Mouse (Mus musculus) cortical plate, adult 2 months (tissue): ENCODE results near the gene Scel. TPM values are rescaled to one million over a fixed set of nuclear protein-coding genes. Genes with fewer than 3 reads are reported as not detected.

Experiments
- H3K27ac ChIP-seq: fragments of 200-500 bp; 2 replicates; pipeline ENCODE4 v1.5.1; 2012; ENCODE audit warnings: low read length, control low read depth, inconsistent platforms; ENCODE audit not compliant: insufficient read depth
- H3K4me1 ChIP-seq: fragments of 200-500 bp; 2 replicates; pipeline ENCODE4 v1.6.1; 2011; ENCODE audit warnings: low read length; ENCODE audit not compliant: control insufficient read depth, insufficient read depth
- H3K4me3 ChIP-seq: fragments of 200-500 bp; 2 replicates; pipeline ENCODE4 v1.5.1; 2011; ENCODE audit warnings: mild to moderate bottlenecking, low read length, control low read depth; ENCODE audit not compliant: insufficient read depth
- CTCF ChIP-seq: fragments of 200-500 bp; IDR thresholded peaks from 2 replicates; pipeline ENCODE4 v1.5.1; 2011; ENCODE audit warnings: mild to moderate bottlenecking, control low read depth, low read length; ENCODE audit not compliant: insufficient read depth; ENCODE audit errors: extremely low read depth
- POLR2A ChIP-seq: fragments of 200-500 bp; IDR thresholded peaks from 2 replicates; pipeline ENCODE4 v1.6.1; 2011; ENCODE audit warnings: mild to moderate bottlenecking, low read length, control low read depth; ENCODE audit not compliant: insufficient read depth; ENCODE audit errors: extremely low read depth
- polyA plus RNA-seq: library from polyadenylated mRNA; depleted of rRNA; stranded (reverse); fragments of >200 nt; gene quantifications from 2 replicates; pipeline ENCODE4 v1.2.3, GENCODE M21; 2012

Gene Scel
- polyA plus RNA-seq, 1 experiment, result 2.0 TPM

- no peak for TF ChIP-seq CTCF
- TF ChIP-seq POLR2A, result no peak
- Histone ChIP-seq H3K4me1 (no peaks in the 10 kb centered on the region), H3K27ac (no peak overlapping the region), H3K4me3 (no peak overlapping the region)
These were observed 76.7 kb downstream of the Scel start for GRCm38 (mm10) chr14:103589819-103590218.

GRCm38 (mm10) chr14:103595870-103596269, 82.7 kb downstream of the Scel start:
- H3K27ac ChIP-seq, result no peak overlapping the region
- no peak for TF ChIP-seq POLR2A
- TF ChIP-seq CTCF, result no peak
- H3K4me1 ChIP-seq, result no peaks in the 10 kb centered on the region
- H3K4me3 ChIP-seq, result no peak overlapping the region

DNA sequence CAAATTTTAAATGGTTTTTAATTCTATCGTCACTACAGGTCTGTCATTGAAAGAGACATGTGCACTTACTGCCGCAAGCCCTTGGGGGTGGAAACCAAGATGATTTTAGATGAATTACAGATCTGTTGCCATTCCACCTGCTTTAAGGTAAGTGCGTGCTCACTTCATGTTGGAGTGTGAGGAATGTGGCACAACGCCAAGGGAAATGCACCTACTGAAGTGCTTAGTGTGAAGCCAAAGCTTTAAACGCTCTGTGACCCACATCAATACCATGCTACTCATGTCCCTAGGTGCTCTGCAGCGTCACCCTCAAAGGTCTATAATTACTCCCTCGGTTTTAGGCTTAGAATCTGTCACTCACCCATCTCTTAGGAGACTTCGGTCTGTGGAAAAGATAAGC, 94.9 kb downstream of the Scel start:
- H3K4me3 ChIP-seq, result no peak overlapping the region

DNA sequence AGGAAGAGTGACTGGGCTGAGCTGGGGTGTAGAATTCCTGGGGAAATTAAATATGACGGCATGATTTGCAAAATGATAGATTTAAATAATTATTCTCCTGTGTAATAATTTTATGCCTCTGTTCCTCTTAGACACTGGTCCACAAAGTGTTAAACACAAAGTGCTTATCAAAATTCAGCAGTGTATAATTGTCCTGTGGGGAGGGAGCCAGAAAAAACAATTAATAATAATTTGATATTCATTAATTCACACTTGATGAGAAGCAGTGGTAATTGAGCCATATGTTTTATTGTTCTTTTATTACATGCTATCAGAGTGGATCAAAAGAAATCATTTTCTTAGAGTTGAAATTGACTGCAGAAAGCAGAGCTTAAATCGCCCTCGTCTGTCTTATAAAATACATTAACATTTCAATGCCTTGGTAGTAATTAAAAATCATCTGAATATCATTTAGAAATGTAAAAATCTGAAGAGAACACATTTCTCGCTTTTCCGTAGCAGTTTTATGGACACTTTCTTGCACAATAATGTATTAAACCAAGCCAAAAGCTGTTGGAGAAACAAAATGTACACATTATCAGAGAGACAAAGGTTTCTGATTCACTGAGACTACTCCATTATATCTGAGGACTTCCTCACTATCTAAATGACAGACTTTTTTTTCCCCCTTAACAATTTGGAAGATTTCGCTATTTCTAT, 100.6 kb downstream of the Scel start:
- H3K27ac ChIP-seq, result no peak overlapping the region
- H3K4me3 ChIP-seq, result no peak overlapping the region
- no peaks in the 10 kb centered on the region for H3K4me1 ChIP-seq
- TF ChIP-seq POLR2A (no peak), CTCF (no peak)

More for the DNA sequence above, 94.9 kb downstream of the Scel start:
- TF ChIP-seq CTCF (no peak), POLR2A (no peak)
- Histone ChIP-seq H3K27ac (no peak overlapping the region), H3K4me1 (no peaks in the 10 kb centered on the region)

DNA sequence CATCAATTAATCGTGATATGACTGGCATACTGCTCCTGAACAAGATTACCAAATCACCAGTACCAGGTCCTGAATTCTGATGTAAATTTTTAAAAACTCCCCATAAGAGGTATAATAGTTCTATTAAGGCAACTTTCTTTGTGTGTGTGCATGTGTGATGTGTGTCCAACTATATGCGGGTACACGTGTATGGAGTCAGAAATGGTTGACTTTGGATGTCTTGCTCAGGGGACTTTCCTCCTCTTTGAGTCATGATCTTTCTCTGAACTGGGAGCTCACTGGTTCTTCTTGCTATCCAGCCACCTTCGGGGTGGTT, 101.1 kb downstream of the Scel start:
- TF ChIP-seq CTCF, result no peak
- TF ChIP-seq POLR2A, result no peak
- H3K27ac ChIP-seq, result no peak overlapping the region

GRCm38 (mm10) chr14:103619756-103620155, 106.6 kb downstream of the Scel start:
- TF ChIP-seq CTCF (no peak), POLR2A (no peak)
- Histone ChIP-seq H3K27ac (no peak overlapping the region), H3K4me1 (no peaks in the 10 kb centered on the region)

More for the DNA sequence above, 101.1 kb downstream of the Scel start:
- Histone ChIP-seq H3K4me3 (no peak overlapping the region), H3K4me1 (no peaks in the 10 kb centered on the region)

DNA sequence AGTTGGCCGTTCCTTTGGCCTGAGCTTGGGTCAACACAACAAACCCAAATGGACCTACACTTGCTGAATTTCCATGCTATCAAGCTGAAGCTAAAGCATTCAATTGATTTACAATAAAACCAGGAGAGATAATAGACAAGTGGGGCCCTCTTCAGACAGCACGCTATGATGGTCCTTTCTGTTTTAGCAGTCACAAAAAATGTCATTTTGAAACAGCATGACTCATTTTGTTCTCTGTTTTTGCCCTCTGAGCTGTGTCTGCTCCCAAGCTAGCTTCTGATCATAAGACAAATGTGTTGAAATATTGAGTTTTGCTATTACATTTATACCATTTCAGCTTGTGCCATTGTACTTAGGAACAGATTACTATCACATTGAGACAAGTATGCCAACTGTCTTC, 108.1 kb downstream of the Scel start:
- no peak for TF ChIP-seq POLR2A
- no peak for TF ChIP-seq CTCF
- no peaks in the 10 kb centered on the region for H3K4me1 ChIP-seq
- no peak overlapping the region for H3K27ac ChIP-seq
- no peak overlapping the region for H3K4me3 ChIP-seq

More at GRCm38 (mm10) chr14:103619756-103620155, 106.6 kb downstream of the Scel start:
- no peak overlapping the region for H3K4me3 ChIP-seq

DNA sequence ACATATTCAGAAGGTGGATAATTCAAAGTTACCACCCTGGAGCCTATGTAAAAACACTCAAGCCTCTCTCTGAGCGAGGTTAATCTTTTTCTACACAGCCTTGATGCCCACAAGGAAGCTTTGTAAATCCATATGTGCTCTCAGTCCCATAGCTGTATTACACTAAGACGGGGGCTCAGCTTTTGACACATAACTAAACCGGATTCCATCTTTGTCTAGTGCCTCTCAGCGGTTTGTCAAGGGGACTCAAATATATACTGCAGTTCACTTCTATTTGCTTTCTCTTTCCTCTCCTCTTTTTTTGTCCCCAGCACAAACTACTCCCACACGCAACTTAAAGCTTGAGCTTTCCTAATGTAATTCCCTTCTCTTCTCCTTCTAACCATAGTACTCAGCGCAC, 113.0 kb downstream of the Scel start:
- Histone ChIP-seq H3K4me1 (peaks cover 2% of the 10 kb centered on the region; the same call in 1 of the 2 replicates), H3K4me3 (no peak overlapping the region), H3K27ac (no peak overlapping the region)
- no peak for TF ChIP-seq CTCF
- TF ChIP-seq POLR2A, result no peak

GRCm38 (mm10) chr14:103629639-103630364, 116.7 kb downstream of the Scel start:
- H3K4me3 ChIP-seq, result no peak overlapping the region
- no peak for TF ChIP-seq CTCF
- TF ChIP-seq POLR2A, result no peak
- H3K4me1 ChIP-seq, result peaks cover 2% of the 10 kb centered on the region; the same call in 1 of the 2 replicates
- no peak overlapping the region for H3K27ac ChIP-seq

DNA sequence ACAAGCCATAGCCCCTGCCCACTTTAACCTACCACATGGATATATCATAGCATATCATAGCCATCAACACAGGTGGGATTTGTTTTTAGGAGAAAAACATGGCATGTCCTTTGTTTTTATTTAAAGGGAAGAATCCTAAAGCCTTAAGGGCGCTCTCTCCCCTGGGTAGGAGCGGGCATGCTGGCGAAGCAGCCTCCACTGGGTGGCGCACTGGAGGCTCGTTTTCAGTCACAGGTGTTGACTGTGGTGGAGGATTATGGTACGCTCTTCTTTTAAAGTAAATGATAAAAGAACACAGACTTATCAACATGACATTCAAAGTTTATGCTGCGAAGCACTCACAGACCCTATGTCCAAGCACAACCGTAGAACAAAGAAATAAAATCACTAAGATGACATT, 117.4 kb downstream of the Scel start:
- Histone ChIP-seq H3K4me3 (no peak overlapping the region), H3K27ac (no peak overlapping the region), H3K4me1 (peaks cover 2% of the 10 kb centered on the region; the same call in 1 of the 2 replicates)
- no peak for TF ChIP-seq POLR2A
- peak; percentile 42 for TF ChIP-seq CTCF
